Mouse (Mus musculus): ENCODE measurements at regions not wholly inside any gene's neighbourhood (a gene's known extent, or its start where the extent isn't known, plus 50 kb on each side); places are given as distances from the start of the nearest gene placed in this dataset.

DNA sequence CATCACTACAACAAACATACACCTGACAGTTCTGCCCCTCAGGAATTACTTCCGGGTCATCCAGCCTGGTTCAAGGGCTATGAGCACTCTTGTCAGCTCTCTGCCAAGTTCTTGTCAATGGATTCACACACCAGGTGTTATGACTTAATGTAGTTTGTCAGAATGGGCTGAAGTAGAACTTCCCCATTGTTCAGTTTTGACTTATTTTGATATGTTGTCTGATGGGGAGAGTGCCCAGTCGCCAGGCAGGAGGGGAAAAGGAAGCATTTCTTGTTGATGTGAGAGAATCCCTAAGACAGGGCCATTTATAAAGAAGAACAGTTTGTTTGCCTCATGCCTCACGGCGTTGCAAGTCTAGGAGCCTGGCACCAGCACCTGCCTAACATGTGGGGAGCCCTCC lies 52.0 kb upstream of the Cpeb4 start:
- no peak for DNase-seq (ENCODE audit: low spot score in 2 of 2)

DNA sequence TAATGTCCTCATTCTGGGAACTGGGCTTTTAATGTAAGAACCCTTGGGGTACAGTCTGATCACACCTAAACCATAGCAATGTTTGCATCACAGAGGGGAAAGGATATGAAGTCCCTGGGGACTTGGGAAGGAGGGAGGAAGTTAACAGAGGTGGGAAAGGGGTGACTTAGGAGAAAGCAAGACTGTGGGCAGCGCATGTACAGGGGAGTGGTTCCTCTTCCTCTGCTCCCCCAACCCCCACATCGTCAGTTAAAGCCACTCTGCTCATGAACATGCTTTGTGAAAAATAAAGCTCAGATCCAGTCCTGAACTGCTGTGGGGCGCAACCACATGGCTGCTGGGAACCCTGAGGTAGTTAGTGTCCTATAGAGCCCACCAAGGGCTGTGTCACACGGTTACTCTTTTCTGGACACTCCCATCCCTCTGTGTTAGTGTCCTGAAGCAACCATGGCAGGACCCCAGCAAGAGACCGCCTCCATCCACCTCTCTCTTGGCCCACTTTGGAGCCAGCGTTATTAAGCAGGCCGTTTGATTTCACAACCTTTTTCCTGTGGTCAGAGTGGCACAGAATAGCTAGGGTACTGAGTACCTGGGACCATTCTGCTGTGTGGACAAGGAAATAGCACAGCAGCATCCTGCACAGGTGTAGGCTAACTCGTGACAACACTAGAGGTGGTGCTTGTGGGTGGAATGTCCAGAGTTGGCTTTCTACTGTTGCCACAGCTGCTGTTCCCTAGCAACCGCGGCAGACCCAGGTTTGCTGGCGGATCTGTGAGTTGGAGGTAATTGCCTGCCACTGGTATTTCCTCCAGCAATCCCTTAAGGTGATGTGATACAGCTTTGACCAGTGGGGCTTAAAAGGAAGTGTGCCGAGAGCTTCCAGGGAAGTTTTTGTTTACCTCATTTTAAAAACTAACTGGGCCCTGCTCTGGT lies 50.3 kb upstream of the Cpeb4 start:
- DNase-seq (ENCODE audit: low spot score in 2 of 2) = no peak

Data from spleen, postnatal 36 days (tissue).